Mouse (Mus musculus): ENCODE results near the gene Kif6. TPM values are rescaled to one million over a fixed set of nuclear protein-coding genes. Genes with fewer than 3 reads are reported as not detected.
A peak's percentile ranks its signal among the peaks of the same experiment; 100 is the strongest.

The Kif6 gene
- polyA plus RNA-seq, 1 experiment from 2014 or later: 2.5 TPM

DNA sequence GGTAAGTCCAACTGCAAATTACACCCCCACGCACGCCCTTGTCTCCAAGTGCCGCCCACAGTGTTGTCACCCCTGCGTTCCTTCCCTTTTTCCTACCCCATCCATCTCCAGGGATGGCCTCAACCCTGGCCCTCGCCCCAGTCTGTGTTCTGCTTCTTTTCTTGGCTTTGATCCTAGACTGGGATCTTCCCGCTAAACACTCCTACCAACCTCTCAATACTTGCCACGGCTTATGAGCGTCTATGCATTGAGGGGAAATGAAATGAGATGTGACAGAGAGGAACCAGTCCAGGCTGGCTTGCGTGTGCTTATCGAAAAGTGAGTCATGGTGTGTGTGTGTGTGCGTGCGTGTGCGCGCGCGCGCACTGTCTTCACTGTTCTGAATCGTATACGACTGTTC, 141.9 kb downstream of the Kif6 start:
- WGBS: 85% methylated on average over 19 of the region's 19 CpGs
- H3K27me3 ChIP-seq (ENCODE audit: control insufficient read depth, insufficient read depth, low read depth, low read length): no peaks in the 10 kb centered on the region
- no peaks in the 10 kb centered on the region for H3K36me3 ChIP-seq (ENCODE audit: control insufficient read depth, insufficient read depth, low read length)
- no peak for ATAC-seq
- H3K4me3 ChIP-seq (ENCODE audit: low read depth, low read length): no peak overlapping the region
- H3K4me1 ChIP-seq (ENCODE audit: control insufficient read depth, insufficient read depth, low read length): no peaks in the 10 kb centered on the region
- H3K9me3 ChIP-seq (replicated peaks; ENCODE audit: control insufficient read depth, low read length, poor library complexity, severe bottlenecking): no peaks in the 10 kb centered on the region
- H3K27ac ChIP-seq (ENCODE audit: low read length): no peak overlapping the region
- H3K4me2 ChIP-seq (ENCODE audit: low read length): no peak overlapping the region
- H3K9ac ChIP-seq (ENCODE audit: low read depth, low read length): no peak overlapping the region

DNA sequence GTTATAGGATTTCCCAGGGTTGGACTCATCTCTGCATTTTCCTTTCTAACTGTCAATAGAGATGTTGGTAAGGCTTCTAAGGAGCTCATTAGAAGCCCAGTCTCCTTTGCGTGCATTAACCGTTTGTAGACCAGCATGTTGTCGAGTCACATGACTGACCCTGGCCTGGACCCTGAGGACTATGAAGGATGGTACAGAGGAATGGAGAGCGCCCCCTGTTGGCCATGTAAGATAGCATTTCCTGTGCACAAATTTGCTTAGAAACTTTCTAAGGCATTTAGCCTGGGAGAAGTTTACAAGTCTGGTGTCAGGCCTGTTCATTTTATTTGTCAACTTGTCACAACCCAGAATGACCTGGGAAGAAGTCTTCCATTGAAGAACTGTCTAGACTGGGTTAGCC, 144.1 kb downstream of the Kif6 start:
- H3K36me3 ChIP-seq (ENCODE audit: control insufficient read depth, insufficient read depth, low read length): no peaks in the 10 kb centered on the region
- WGBS: 73% methylated on average over 4 of the region's 4 CpGs
- H3K4me1 ChIP-seq (ENCODE audit: control insufficient read depth, insufficient read depth, low read length): no peaks in the 10 kb centered on the region
- H3K27me3 ChIP-seq (ENCODE audit: control insufficient read depth, insufficient read depth, low read depth, low read length): no peaks in the 10 kb centered on the region
- no peak overlapping the region for H3K9ac ChIP-seq (ENCODE audit: low read depth, low read length)
- H3K27ac ChIP-seq (ENCODE audit: low read length): no peak overlapping the region
- H3K4me3 ChIP-seq (ENCODE audit: low read depth, low read length): no peak overlapping the region
- no peak for ATAC-seq
- no peak overlapping the region for H3K4me2 ChIP-seq (ENCODE audit: low read length)
- no peaks in the 10 kb centered on the region for H3K9me3 ChIP-seq (replicated peaks; ENCODE audit: control insufficient read depth, low read length, poor library complexity, severe bottlenecking)

DNA sequence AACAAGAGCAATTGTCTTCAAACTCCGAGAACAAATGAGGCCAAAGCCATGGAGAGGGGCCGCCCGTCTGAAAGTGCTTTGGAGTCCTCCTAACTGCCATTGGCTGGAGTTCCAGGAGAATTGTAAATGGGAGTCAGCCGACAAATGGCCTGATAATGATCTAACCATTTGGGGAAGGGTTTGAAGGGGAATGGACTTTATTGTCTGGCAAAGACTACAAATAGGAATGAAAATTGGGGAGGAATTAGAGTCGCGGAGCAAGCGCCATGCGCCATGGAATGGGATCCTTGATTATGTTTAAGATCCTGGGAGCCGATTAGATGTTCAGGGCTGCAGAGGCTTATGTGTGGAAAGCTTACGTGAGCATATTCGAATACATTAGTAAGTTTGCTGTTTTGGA, 146.3 kb downstream of the Kif6 start:
- Histone ChIP-seq H3K27ac (ENCODE audit: low read length) (no peak overlapping the region), H3K4me3 (ENCODE audit: low read depth, low read length) (no peak overlapping the region), H3K4me1 (ENCODE audit: control insufficient read depth, insufficient read depth, low read length) (no peaks in the 10 kb centered on the region), H3K4me2 (ENCODE audit: low read length) (no peak overlapping the region), H3K9me3 (replicated peaks; ENCODE audit: control insufficient read depth, low read length, poor library complexity, severe bottlenecking) (no peaks in the 10 kb centered on the region), H3K27me3 (ENCODE audit: control insufficient read depth, insufficient read depth, low read depth, low read length) (no peaks in the 10 kb centered on the region), H3K36me3 (ENCODE audit: control insufficient read depth, insufficient read depth, low read length) (no peaks in the 10 kb centered on the region), H3K9ac (ENCODE audit: low read depth, low read length) (no peak overlapping the region)
- 65% methylated on average over 11 of the region's 11 CpGs for WGBS
- ATAC-seq: no peak

DNA sequence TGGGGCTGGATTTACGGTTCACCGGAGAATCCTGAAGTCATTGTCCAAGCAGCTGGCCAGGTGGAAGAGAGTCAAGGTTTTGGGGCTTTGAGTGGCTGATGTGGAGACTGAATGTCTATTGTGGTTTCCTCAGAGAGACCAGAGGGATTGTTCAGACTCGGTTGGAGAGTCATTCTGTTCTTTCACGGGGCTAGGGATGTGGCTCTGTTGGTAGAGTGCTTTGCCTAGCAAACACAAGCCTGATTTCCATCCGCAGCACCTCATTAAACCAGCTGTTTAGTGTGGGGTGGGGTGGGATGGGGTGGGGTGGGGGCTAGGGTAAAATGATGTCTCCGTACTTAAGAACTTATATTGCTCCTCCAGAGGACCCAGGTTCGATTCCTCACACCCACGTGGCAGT, 146.9 kb downstream of the Kif6 start:
- ATAC-seq: no peak

DNA sequence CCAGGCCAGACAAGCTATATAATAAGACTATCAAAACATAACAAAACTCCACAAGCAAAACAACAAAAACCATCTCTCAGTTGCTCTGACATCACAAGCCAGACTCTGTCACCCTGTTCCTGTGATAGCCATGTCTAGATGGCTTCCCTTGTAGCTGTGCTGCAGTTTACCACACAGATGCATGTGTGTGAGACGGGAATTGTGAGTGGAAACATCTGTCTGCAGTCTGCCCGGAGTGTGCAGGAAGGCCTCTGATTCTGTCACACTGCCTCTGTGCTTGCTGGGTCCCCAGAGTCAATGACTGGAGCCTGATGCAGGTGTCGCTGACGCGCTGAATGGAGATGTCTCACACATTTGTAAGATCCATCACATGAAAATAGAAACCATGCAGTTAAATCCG, 150.0 kb downstream of the Kif6 start:
- Histone ChIP-seq H3K27me3 (ENCODE audit: control insufficient read depth, insufficient read depth, low read depth, low read length) (no peaks in the 10 kb centered on the region), H3K9me3 (replicated peaks; ENCODE audit: control insufficient read depth, low read length, poor library complexity, severe bottlenecking) (no peaks in the 10 kb centered on the region), H3K4me2 (ENCODE audit: low read length) (no peak overlapping the region), H3K36me3 (ENCODE audit: control insufficient read depth, insufficient read depth, low read length) (no peaks in the 10 kb centered on the region), H3K4me3 (ENCODE audit: low read depth, low read length) (no peak overlapping the region), H3K9ac (ENCODE audit: low read depth, low read length) (no peak overlapping the region), H3K27ac (ENCODE audit: low read length) (no peak overlapping the region), H3K4me1 (ENCODE audit: control insufficient read depth, insufficient read depth, low read length) (no peaks in the 10 kb centered on the region)
- ATAC-seq: no peak
- WGBS: 67% methylated on average over 6 of the region's 6 CpGs

More for the DNA sequence above, 146.9 kb downstream of the Kif6 start:
- Histone ChIP-seq H3K9ac (ENCODE audit: low read depth, low read length) (no peak overlapping the region), H3K36me3 (ENCODE audit: control insufficient read depth, insufficient read depth, low read length) (no peaks in the 10 kb centered on the region), H3K27me3 (ENCODE audit: control insufficient read depth, insufficient read depth, low read depth, low read length) (no peaks in the 10 kb centered on the region), H3K27ac (ENCODE audit: low read length) (no peak overlapping the region), H3K4me2 (ENCODE audit: low read length) (no peak overlapping the region), H3K4me1 (ENCODE audit: control insufficient read depth, insufficient read depth, low read length) (no peaks in the 10 kb centered on the region), H3K9me3 (replicated peaks; ENCODE audit: control insufficient read depth, low read length, poor library complexity, severe bottlenecking) (no peaks in the 10 kb centered on the region), H3K4me3 (ENCODE audit: low read depth, low read length) (no peak overlapping the region)
- WGBS: 74% methylated on average over 8 of the region's 8 CpGs

DNA sequence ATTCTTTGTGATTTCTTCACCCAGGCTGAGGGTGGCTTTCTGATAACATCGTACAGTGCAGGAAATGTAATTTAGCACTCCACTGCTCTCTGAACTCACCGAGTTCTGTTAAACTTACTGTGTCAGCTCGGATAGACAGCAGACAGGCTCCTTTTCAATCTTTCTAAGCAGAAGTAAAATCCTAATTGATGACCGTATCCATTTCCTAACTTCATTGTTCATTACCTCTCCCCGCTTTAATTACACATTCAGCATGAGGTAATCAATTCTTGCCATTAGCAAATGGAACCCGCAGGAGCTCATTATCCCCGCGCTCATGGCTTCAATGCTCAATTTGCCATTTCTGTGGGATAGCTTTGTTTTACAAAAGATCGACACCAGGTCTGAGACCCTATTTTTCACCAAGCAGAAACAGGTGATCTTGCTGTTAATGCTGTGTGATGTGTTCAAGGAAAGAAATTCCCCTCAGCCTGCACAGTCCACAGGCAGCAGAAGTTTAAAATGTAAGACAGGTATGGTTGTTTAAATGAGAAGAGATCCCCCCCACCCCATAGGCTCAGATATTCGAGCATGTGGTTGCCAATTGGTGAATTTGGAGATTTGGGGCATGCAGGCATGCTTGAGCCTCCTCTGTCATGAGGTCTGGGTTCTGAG, 152.9 kb downstream of the Kif6 start:
- H3K4me3 ChIP-seq (ENCODE audit: low read depth, low read length): no peak overlapping the region
- H3K36me3 ChIP-seq (ENCODE audit: control insufficient read depth, insufficient read depth, low read length): no peaks in the 10 kb centered on the region
- H3K4me1 ChIP-seq (ENCODE audit: control insufficient read depth, insufficient read depth, low read length): no peaks in the 10 kb centered on the region
- H3K9ac ChIP-seq (ENCODE audit: low read depth, low read length): no peak overlapping the region
- H3K9me3 ChIP-seq (replicated peaks; ENCODE audit: control insufficient read depth, low read length, poor library complexity, severe bottlenecking): no peaks in the 10 kb centered on the region
- H3K4me2 ChIP-seq (ENCODE audit: low read length): peak overlapping the region; percentile 13
- 23% methylated on average over 10 of the region's 10 CpGs for WGBS
- no peak overlapping the region for H3K27ac ChIP-seq (ENCODE audit: low read length)
- H3K27me3 ChIP-seq (ENCODE audit: control insufficient read depth, insufficient read depth, low read depth, low read length): no peaks in the 10 kb centered on the region
- no peak for ATAC-seq

DNA sequence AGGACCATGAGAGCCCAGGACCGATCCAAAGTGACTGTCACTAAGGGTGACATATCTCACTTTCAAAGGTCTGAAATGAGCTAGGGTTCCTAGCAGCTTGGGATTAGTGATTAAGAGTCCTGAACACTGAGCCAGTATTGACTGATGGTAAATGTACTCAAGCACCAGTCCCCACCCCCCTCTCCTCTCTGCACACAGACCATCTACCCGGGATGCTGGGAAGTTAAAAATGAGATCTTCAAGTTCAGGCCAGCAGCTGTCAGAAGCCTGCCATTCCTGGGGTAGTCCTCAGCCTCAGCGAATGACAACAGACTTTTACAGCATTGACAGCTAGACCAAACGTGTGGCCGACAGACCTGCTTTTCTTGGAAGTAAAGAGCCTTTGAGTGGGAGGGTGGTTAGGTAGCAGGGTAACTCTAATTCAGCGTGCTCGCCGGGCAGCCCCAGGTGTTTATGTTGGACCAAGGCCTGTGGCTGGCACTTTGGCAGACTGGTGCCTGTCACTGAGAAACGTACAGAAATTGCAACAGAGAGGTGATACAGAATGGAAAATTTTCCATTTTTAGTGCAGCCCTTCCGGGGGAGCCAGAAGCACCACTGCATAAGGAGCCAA, 156.9 kb downstream of the Kif6 start:
- Histone ChIP-seq H3K9me3 (replicated peaks; ENCODE audit: control insufficient read depth, low read length, poor library complexity, severe bottlenecking) (no peaks in the 10 kb centered on the region), H3K4me2 (ENCODE audit: low read length) (no peak overlapping the region), H3K27me3 (ENCODE audit: control insufficient read depth, insufficient read depth, low read depth, low read length) (no peaks in the 10 kb centered on the region), H3K36me3 (ENCODE audit: control insufficient read depth, insufficient read depth, low read length) (no peaks in the 10 kb centered on the region), H3K9ac (ENCODE audit: low read depth, low read length) (no peak overlapping the region), H3K4me3 (ENCODE audit: low read depth, low read length) (no peak overlapping the region), H3K4me1 (ENCODE audit: control insufficient read depth, insufficient read depth, low read length) (no peaks in the 10 kb centered on the region), H3K27ac (ENCODE audit: low read length) (no peak overlapping the region)
- 83% methylated on average over 10 of the region's 10 CpGs for WGBS
- ATAC-seq: no peak

DNA sequence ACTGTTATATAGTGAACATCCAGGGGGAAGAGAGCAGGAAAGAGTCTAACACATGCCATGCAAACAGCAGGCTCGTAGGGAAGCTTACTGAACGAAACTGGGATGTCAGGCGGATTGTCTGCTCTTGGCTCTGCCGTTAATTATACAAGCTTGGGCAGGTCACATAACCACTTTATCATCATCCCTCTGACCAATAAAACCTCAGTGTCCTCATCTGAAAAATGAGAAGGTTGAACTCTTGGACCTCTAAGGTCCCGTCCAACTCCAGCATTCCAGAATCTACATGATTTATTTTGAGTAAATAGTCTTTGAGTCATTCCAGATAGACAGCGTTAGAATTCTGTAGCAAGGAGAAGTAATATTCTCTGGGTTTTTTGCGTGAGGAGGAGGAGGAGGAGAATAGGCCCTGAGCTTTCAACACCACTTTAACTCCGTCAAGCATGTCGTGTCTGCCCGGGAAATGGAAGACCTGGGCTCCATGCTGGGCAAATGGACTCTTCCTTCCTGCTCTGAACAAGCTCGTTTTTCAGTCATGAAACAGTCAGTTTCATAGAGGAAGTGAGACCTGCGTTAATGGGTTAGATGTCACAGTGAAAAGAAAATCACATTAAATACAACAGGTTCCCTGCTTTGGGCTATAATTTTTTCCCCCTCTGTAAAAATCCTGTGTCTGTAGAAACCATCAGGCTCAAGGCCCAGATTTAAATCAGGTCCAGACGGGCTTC, 162.3 kb downstream of the Kif6 start:
- Histone ChIP-seq H3K27ac (ENCODE audit: low read length) (no peak overlapping the region), H3K9me3 (replicated peaks; ENCODE audit: control insufficient read depth, low read length, poor library complexity, severe bottlenecking) (no peaks in the 10 kb centered on the region), H3K4me3 (ENCODE audit: low read depth, low read length) (no peak overlapping the region), H3K9ac (ENCODE audit: low read depth, low read length) (no peak overlapping the region), H3K4me2 (ENCODE audit: low read length) (no peak overlapping the region), H3K27me3 (ENCODE audit: control insufficient read depth, insufficient read depth, low read depth, low read length) (no peaks in the 10 kb centered on the region), H3K36me3 (ENCODE audit: control insufficient read depth, insufficient read depth, low read length) (no peaks in the 10 kb centered on the region), H3K4me1 (ENCODE audit: control insufficient read depth, insufficient read depth, low read length) (no peaks in the 10 kb centered on the region)
- ATAC-seq: no peak
- WGBS: 84% methylated on average over 13 of the region's 13 CpGs

DNA sequence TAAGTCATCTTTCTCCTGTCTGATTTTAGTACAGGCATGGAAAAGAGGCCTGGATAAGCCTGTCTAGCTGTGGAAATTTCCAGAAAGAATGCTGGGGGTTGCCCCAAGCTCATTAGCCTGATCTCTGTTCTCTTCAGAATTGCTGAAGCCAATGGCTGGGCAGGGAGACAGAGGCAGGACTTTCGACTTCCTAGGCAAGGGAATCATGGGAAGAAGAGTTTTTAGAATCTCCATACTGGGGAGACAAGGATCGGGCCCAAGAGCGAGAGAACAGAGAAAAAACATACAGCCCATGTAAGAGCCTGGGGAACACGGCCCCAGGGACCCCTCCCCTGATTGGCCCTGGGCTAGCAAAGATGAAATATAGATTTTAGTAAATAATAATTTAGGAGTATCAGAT, 164.1 kb downstream of the Kif6 start:
- H3K27me3 ChIP-seq (ENCODE audit: control insufficient read depth, insufficient read depth, low read depth, low read length): no peaks in the 10 kb centered on the region
- H3K27ac ChIP-seq (ENCODE audit: low read length): no peak overlapping the region
- H3K4me2 ChIP-seq (ENCODE audit: low read length): no peak overlapping the region
- WGBS: 90% methylated on average over 4 of the region's 4 CpGs
- H3K9ac ChIP-seq (ENCODE audit: low read depth, low read length): no peak overlapping the region
- H3K36me3 ChIP-seq (ENCODE audit: control insufficient read depth, insufficient read depth, low read length): no peaks in the 10 kb centered on the region
- H3K4me1 ChIP-seq (ENCODE audit: control insufficient read depth, insufficient read depth, low read length): no peaks in the 10 kb centered on the region
- no peak for ATAC-seq
- H3K9me3 ChIP-seq (replicated peaks; ENCODE audit: control insufficient read depth, low read length, poor library complexity, severe bottlenecking): no peaks in the 10 kb centered on the region
- H3K4me3 ChIP-seq (ENCODE audit: low read depth, low read length): no peak overlapping the region

Measured in midbrain, embryonic 16.5 days (tissue).